Mouse (Mus musculus): ENCODE data around the gene Naaa. TPM values are rescaled to one million over a fixed set of nuclear protein-coding genes. Genes with fewer than 3 reads are reported as not detected.
A peak's percentile ranks its signal among the peaks of the same experiment; 100 is the strongest.

Gene Naaa
- polyA plus RNA-seq, 1 experiment from 2014 or later: 6.0 TPM

DNA sequence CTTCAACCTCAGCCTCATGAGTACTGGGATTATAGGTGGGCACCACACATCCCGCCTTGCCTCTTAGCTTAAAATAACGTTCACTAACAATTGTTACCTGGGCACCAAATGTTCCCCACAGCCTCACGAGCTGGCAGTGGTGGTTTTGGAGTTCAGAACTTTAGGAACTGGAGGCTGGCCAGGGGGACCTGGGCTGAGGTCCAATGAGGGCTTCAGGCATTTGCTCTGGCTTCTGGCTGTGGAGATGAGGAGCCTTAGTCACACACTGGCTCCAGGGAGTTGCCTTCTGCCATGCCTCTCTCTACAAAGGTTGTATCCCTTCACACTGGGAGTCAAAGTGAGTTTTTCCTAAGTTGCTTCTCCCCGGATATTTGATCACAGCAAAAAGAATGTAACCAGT lies 4.6 kb upstream of the Naaa start:
- H3K4me2 ChIP-seq: peak overlapping the region; percentile 29; the same call in 1 of the 2 replicates
- ATAC-seq (replicated peaks; ENCODE audit: low FRiP score) (no peak), DNase-seq (ENCODE audit: low spot score) (no peak)
- 77% methylated on average over 4 of the region's 4 CpGs for WGBS
- no peak overlapping the region for H3K27ac ChIP-seq (ENCODE audit: low read depth, low read length)
- H3K9ac ChIP-seq (ENCODE audit: low read depth, low read length): no peak overlapping the region
- H3K36me3 ChIP-seq (ENCODE audit: control insufficient read depth, insufficient read depth, low read length): peaks cover 17% of the 10 kb centered on the region
- no peaks in the 10 kb centered on the region for H3K27me3 ChIP-seq (replicated peaks; ENCODE audit: control insufficient read depth, insufficient read depth, low read length)
- no peak overlapping the region for H3K4me3 ChIP-seq (ENCODE audit: low read depth, low read length)
- H3K4me1 ChIP-seq (replicated peaks; ENCODE audit: control insufficient read depth, insufficient read depth, low read length): peaks cover 21% of the 10 kb centered on the region
- no peaks in the 10 kb centered on the region for H3K9me3 ChIP-seq (ENCODE audit: control insufficient read depth, low read length)

DNA sequence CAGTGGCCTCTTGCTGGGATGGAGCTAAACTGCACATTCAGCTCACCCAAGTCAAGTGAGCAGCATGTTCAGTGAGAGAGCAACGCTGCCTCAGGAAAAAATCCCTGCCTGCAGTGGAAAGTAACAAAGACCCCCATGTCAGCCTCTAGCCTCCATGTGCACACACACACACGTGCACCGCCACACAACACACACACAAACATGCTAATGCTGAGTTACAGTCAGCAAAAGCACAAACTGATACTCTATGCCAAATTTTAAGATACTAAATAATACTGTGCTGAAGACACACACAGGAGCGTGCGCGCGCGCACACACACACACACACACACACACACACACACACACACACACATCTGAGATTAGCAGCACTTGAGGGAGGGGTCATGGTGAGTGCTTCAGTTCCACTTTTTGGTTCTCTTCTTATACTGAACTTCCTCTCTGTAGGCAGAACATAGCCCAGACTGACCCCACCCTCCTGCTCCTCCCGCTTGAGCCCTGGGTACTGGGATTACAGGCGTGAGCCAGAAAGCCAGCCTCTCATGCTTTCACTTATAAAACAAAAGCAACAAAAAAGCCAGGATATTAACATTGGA lies 1.1 kb upstream of the Naaa start:
- ATAC-seq (replicated peaks; ENCODE audit: low FRiP score): no peak
- Histone ChIP-seq H3K9me3 (ENCODE audit: control insufficient read depth, low read length) (no peaks in the 10 kb centered on the region), H3K4me3 (ENCODE audit: low read depth, low read length) (no peak overlapping the region), H3K9ac (ENCODE audit: low read depth, low read length) (no peak overlapping the region), H3K4me1 (replicated peaks; ENCODE audit: control insufficient read depth, insufficient read depth, low read length) (peaks cover 21% of the 10 kb centered on the region), H3K27ac (ENCODE audit: low read depth, low read length) (no peak overlapping the region), H3K27me3 (replicated peaks; ENCODE audit: control insufficient read depth, insufficient read depth, low read length) (peaks cover 10% of the 10 kb centered on the region; the same call in 1 of the 2 replicates), H3K36me3 (ENCODE audit: control insufficient read depth, insufficient read depth, low read length) (no peaks in the 10 kb centered on the region), H3K4me2 (no peak overlapping the region)
- 65% methylated on average over 10 of the region's 10 CpGs for WGBS
- DNase-seq (ENCODE audit: low spot score): no peak

DNA sequence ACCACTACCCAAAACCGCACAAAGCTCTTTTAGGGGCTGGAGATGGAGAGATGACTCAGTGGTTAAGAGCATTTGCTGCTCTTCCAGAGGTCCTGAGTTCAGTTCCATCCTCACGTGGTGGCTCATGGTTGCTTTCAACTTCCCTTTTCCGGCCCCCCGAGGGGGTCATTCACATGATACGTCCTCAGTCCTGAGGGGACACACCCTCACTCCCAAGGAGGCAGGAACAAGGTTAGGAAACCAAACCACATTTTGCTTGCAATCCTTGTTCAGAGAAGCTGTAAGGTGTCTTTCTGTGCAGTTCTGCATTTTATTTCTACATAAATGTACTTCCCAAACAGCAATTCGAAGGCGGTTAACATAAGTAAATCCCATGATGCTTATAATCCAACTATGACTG lies 7.5 kb downstream of the Naaa start:
- DNase-seq (ENCODE audit: low spot score): no peak
- WGBS: 69% methylated on average over 7 of the region's 7 CpGs
- Histone ChIP-seq H3K4me1 (replicated peaks; ENCODE audit: control insufficient read depth, insufficient read depth, low read length) (no peaks in the 10 kb centered on the region), H3K4me2 (no peak overlapping the region), H3K4me3 (ENCODE audit: low read depth, low read length) (no peak overlapping the region), H3K9me3 (ENCODE audit: control insufficient read depth, low read length) (no peaks in the 10 kb centered on the region), H3K27ac (ENCODE audit: low read depth, low read length) (no peak overlapping the region), H3K9ac (ENCODE audit: low read depth, low read length) (no peak overlapping the region), H3K27me3 (replicated peaks; ENCODE audit: control insufficient read depth, insufficient read depth, low read length) (peaks cover 3% of the 10 kb centered on the region; the same call in 1 of the 2 replicates), H3K36me3 (ENCODE audit: control insufficient read depth, insufficient read depth, low read length) (no peaks in the 10 kb centered on the region)
- no peak for ATAC-seq (replicated peaks; ENCODE audit: low FRiP score)

DNA sequence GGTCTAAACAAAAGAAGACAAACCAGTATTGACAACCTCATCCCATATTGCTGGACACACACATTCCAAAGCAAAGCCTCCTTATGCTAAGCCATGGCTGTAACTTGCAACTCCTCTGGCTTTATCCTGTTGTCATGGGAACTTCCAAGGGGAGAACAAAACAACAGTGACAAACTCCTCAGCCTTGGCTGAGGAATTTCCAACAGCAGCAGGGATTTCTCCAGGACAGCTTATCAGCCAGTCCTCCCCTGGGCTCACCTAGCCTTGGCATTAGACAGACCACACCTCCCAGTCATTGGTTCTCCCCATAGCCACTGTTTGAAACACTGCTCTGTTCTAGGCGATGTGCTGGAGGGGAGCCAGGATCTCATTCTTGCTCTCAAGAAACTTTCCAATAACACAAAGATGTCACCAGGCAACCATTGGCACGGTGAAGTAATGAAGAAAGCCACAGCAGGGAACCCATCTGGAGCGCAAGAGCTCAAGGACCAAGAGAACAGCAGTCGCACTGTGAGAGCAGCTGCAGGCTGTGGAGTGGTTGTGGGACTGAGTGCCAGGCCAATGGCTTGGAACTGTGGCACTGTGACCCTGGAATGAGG lies 14.1 kb downstream of the Naaa start:
- Histone ChIP-seq H3K9ac (ENCODE audit: low read depth, low read length) (no peak overlapping the region), H3K9me3 (ENCODE audit: control insufficient read depth, low read length) (no peaks in the 10 kb centered on the region), H3K4me3 (ENCODE audit: low read depth, low read length) (no peak overlapping the region), H3K36me3 (ENCODE audit: control insufficient read depth, insufficient read depth, low read length) (no peaks in the 10 kb centered on the region), H3K4me1 (replicated peaks; ENCODE audit: control insufficient read depth, insufficient read depth, low read length) (no peaks in the 10 kb centered on the region), H3K4me2 (no peak overlapping the region), H3K27me3 (replicated peaks; ENCODE audit: control insufficient read depth, insufficient read depth, low read length) (peaks cover 9% of the 10 kb centered on the region; the same call in 1 of the 2 replicates), H3K27ac (ENCODE audit: low read depth, low read length) (no peak overlapping the region)
- DNase-seq (ENCODE audit: low spot score) (no peak), ATAC-seq (replicated peaks; ENCODE audit: low FRiP score) (no peak)
- WGBS: 66% methylated on average over 4 of the region's 4 CpGs

DNA sequence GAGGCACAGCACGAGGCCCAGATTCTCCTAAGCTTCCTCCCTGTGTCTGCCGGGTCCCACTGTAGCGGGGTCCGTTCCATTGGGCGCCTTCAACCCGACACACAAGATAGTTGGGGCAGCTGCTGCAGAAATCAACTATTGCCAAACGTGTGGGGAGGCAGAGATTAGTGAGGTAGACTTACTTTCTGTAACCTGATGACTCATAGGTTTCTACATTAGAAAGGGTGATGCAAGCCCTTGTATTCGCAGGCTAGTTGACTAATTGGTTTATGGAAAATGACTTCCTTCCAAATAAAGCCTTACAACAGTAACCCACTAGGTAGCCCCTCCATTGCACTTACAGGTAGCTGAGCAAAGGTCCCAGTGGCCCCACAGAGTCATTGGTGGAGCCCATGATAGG lies 15.3 kb downstream of the Naaa start:
- DNase-seq (ENCODE audit: low spot score): no peak
- Histone ChIP-seq H3K4me2 (no peak overlapping the region), H3K9ac (ENCODE audit: low read depth, low read length) (no peak overlapping the region), H3K36me3 (ENCODE audit: control insufficient read depth, insufficient read depth, low read length) (no peaks in the 10 kb centered on the region), H3K27me3 (replicated peaks; ENCODE audit: control insufficient read depth, insufficient read depth, low read length) (peaks cover 9% of the 10 kb centered on the region; the same call in 1 of the 2 replicates), H3K4me1 (replicated peaks; ENCODE audit: control insufficient read depth, insufficient read depth, low read length) (no peaks in the 10 kb centered on the region), H3K4me3 (ENCODE audit: low read depth, low read length) (no peak overlapping the region), H3K9me3 (ENCODE audit: control insufficient read depth, low read length) (no peaks in the 10 kb centered on the region), H3K27ac (ENCODE audit: low read depth, low read length) (no peak overlapping the region)
- no peak for ATAC-seq (replicated peaks; ENCODE audit: low FRiP score)
- 73% methylated on average over 8 of the region's 8 CpGs for WGBS

DNA sequence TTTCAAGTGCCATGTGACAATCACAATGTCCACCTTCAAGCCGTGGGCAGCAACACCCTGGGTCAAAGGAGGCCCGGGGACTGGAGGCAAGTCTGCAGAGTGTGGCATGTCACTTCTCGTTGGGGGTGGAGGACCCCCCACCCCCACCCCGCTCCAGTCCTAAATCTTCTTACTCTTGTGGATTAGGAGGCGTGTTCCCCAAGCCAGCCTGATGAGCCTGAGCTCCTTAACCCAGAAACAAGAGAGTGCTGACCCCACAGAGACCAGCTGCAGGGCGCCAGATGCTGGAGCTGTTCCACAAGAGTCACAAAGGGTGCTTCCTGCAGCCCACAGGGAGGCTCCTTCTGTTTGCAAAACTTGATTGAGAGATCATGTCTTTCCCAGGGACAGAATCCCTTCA lies 21.8 kb downstream of the Naaa start, which contains the start of gene Ppef2:
TSS of gene Ppef2 (minus strand) at position 61 of the 400 bp plus-strand sequence.
- Histone ChIP-seq H3K4me1 (replicated peaks; ENCODE audit: control insufficient read depth, insufficient read depth, low read length) (no peaks in the 10 kb centered on the region), H3K4me3 (ENCODE audit: low read depth, low read length) (no peak within 1 kb of the TSS), H3K27ac (ENCODE audit: low read depth, low read length) (no peak within 1 kb of the TSS), H3K4me2 (no peak within 1 kb of the TSS), H3K27me3 (replicated peaks; ENCODE audit: control insufficient read depth, insufficient read depth, low read length) (peaks cover 22% of the 10 kb centered on the region), H3K9me3 (ENCODE audit: control insufficient read depth, low read length) (no peaks in the 10 kb centered on the region), H3K9ac (ENCODE audit: low read depth, low read length) (no peak within 1 kb of the TSS), H3K36me3 (ENCODE audit: control insufficient read depth, insufficient read depth, low read length) (no peaks in the 10 kb centered on the region)
- WGBS: 26% methylated on average over 6 of the region's 6 CpGs
- no peak for ATAC-seq (replicated peaks; ENCODE audit: low FRiP score)
- DNase-seq (ENCODE audit: low spot score): no peak

DNA sequence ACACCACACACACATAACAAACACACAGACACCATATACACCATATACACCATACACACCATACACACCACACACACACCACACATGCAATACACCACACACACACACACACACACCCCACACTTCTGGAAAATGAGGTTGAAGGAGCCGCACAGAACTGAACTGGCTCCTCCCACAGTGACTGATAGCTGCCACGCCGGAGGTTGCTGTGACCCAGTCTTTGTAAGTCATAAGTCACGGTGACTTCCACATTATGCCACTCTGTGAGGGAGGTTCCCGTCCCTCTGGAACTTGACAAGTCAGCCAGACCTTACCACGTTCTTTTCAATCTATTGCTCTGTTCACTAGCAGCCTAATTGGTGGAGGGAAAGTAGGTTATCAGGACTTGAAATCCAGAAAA lies 23.5 kb downstream of the Naaa start:
- no peak overlapping the region for H3K27ac ChIP-seq (ENCODE audit: low read depth, low read length)
- H3K36me3 ChIP-seq (ENCODE audit: control insufficient read depth, insufficient read depth, low read length): no peaks in the 10 kb centered on the region
- no peak overlapping the region for H3K4me3 ChIP-seq (ENCODE audit: low read depth, low read length)
- DNase-seq (ENCODE audit: low spot score) (no peak), ATAC-seq (replicated peaks; ENCODE audit: low FRiP score) (no peak)
- no peaks in the 10 kb centered on the region for H3K4me1 ChIP-seq (replicated peaks; ENCODE audit: control insufficient read depth, insufficient read depth, low read length)
- no peaks in the 10 kb centered on the region for H3K9me3 ChIP-seq (ENCODE audit: control insufficient read depth, low read length)
- no peak overlapping the region for H3K9ac ChIP-seq (ENCODE audit: low read depth, low read length)
- 52% methylated on average over 6 of the region's 6 CpGs for WGBS
- H3K4me2 ChIP-seq: no peak overlapping the region
- peaks cover 18% of the 10 kb centered on the region for H3K27me3 ChIP-seq (replicated peaks; ENCODE audit: control insufficient read depth, insufficient read depth, low read length)

DNA sequence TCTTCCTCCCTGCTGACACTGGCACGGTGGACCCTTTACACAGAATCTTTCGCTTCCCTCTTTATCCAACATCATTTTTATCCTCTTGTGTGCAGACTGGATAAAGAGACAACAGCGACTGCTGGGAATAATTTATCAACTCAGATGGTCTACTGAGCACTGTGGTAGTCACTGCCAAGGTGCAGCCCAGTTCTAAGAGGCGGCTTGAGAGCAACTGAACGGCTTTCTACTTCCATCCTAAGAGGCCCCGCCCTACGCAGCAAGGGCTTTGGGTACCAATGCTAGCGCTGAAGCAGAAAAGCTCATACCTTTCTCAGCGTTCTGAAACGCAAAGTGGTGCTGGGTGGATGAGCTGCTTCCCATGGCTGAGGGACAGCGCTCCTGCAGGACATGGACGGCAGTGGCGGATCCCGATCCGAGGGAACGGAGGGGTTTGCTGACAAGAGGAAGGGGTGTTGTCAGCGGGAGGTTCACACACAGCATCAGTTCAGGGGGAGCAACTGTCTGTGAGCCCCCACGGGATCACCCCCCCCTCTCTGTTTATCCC lies 25.1 kb downstream of the Naaa start:
- 24% methylated on average over 18 of the region's 18 CpGs for WGBS
- H3K27me3 ChIP-seq (replicated peaks; ENCODE audit: control insufficient read depth, insufficient read depth, low read length): peaks cover 20% of the 10 kb centered on the region
- H3K9me3 ChIP-seq (ENCODE audit: control insufficient read depth, low read length): no peaks in the 10 kb centered on the region
- ATAC-seq (replicated peaks; ENCODE audit: low FRiP score) (no peak), DNase-seq (ENCODE audit: low spot score) (no peak)
- no peak overlapping the region for H3K4me2 ChIP-seq
- H3K4me3 ChIP-seq (ENCODE audit: low read depth, low read length): no peak overlapping the region
- H3K36me3 ChIP-seq (ENCODE audit: control insufficient read depth, insufficient read depth, low read length): no peaks in the 10 kb centered on the region
- no peak overlapping the region for H3K9ac ChIP-seq (ENCODE audit: low read depth, low read length)
- H3K27ac ChIP-seq (ENCODE audit: low read depth, low read length): no peak overlapping the region
- H3K4me1 ChIP-seq (replicated peaks; ENCODE audit: control insufficient read depth, insufficient read depth, low read length): no peaks in the 10 kb centered on the region

DNA sequence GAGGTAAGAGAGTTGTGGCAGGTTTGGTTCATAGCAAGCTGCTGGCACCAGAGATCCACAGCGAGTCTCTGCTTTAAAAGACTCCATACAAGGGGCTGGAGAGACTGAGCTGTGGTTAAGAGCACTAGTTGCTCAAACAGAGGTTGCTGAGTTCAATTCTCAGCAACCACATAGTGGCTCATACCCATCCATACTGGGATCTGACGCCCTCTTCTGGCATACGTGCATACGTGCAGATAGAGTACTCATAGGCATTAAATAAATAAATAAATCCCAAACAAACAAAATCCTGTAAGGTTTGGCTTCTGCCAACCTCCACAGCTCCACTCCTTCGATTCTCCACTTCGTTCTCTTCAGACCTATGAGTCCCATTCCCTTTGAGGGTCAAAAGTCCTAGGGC lies 25.9 kb downstream of the Naaa start:
- no peaks in the 10 kb centered on the region for H3K9me3 ChIP-seq (ENCODE audit: control insufficient read depth, low read length)
- peaks cover 20% of the 10 kb centered on the region for H3K27me3 ChIP-seq (replicated peaks; ENCODE audit: control insufficient read depth, insufficient read depth, low read length)
- no peaks in the 10 kb centered on the region for H3K4me1 ChIP-seq (replicated peaks; ENCODE audit: control insufficient read depth, insufficient read depth, low read length)
- 79% methylated on average over 6 of the region's 6 CpGs for WGBS
- H3K9ac ChIP-seq (ENCODE audit: low read depth, low read length): no peak overlapping the region
- no peak overlapping the region for H3K4me3 ChIP-seq (ENCODE audit: low read depth, low read length)
- ATAC-seq (replicated peaks; ENCODE audit: low FRiP score) (no peak), DNase-seq (ENCODE audit: low spot score) (no peak)
- no peak overlapping the region for H3K27ac ChIP-seq (ENCODE audit: low read depth, low read length)
- H3K4me2 ChIP-seq: no peak overlapping the region
- H3K36me3 ChIP-seq (ENCODE audit: control insufficient read depth, insufficient read depth, low read length): no peaks in the 10 kb centered on the region
